Mouse (Mus musculus) limb, embryonic 12.5 days (tissue): ENCODE measurements at regions not wholly inside any gene's neighbourhood (a gene's known extent, or its start where the extent isn't known, plus 50 kb on each side); places are given as distances from the start of the nearest gene placed in this dataset.

Experiments used
- ATAC-seq: fragments of 200-750 bp; cut with Nextera tagmentation; 2 replicates; pipeline ENCODE4 v1.8.0; 2017; ENCODE audit warnings: low read depth, moderate TSS enrichment; ENCODE audit not compliant: insufficient number of reproducible peaks, insufficient read depth, low FRiP score, low TSS enrichment
- H3K27ac ChIP-seq: fragments of 300-500 bp; sonication (generic); 2 replicates; pipeline ENCODE4 v1.5.1; 2016; ENCODE audit warnings: mild to moderate bottlenecking, moderate library complexity
- H3K27me3 ChIP-seq: fragments of 300-500 bp; sonication (generic); 2 replicates; pipeline ENCODE4 v1.6.1; 2016; ENCODE audit warnings: mild to moderate bottlenecking, moderate library complexity
- H3K36me3 ChIP-seq: fragments of 300-500 bp; sonication (generic); 2 replicates; pipeline ENCODE4 v1.6.1; 2016; ENCODE audit warnings: mild to moderate bottlenecking, moderate library complexity
- H3K4me1 ChIP-seq: fragments of 300-500 bp; sonication (generic); replicated peaks from 2 replicates; pipeline ENCODE4 v1.6.1; 2016
- H3K4me2 ChIP-seq: fragments of 300-500 bp; sonication (generic); 2 replicates; pipeline ENCODE4 v1.6.1; 2016; ENCODE audit warnings: mild to moderate bottlenecking, moderate library complexity
- H3K4me3 ChIP-seq: fragments of 300-500 bp; sonication (generic); replicated peaks from 2 replicates; pipeline ENCODE4 v1.5.1; 2016; ENCODE audit warnings: mild to moderate bottlenecking
- H3K9ac ChIP-seq: fragments of 300-500 bp; sonication (generic); replicated peaks from 2 replicates; pipeline ENCODE4 v1.6.1; 2016; ENCODE audit warnings: mild to moderate bottlenecking, moderate library complexity
- H3K9me3 ChIP-seq: fragments of 300-500 bp; sonication (generic); 2 replicates; pipeline ENCODE4 v1.6.1; 2016; ENCODE audit warnings: mild to moderate bottlenecking, moderate library complexity
- WGBS: fragments of 180-500 bp; shearing (Covaris S2); methylation state at CpG from one replicate; pipeline ENCODE4 v1.1.7; 2016; 5-methylcytosine and 5-hydroxymethylcytosine counted together

DNA sequence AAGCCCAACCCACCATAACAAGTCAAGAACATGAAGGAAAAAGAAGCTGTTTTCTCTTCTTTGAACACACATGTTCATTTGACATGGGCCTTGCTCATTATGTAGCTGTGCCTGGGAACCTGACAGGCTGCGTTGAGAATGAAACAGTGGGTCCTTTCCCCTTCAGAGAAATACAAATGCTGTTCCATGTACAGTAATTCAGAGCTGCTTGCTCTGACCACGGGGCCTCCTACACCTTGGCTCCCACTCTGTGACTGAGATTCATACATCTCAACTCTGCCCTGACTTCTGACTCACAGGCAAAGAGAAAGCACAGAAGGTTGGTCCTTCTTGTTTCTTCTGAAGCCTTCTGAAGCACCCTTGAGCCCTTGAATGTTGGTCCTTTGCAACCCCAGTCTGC is 1345.4 kb upstream of the A1bg start:
- Histone ChIP-seq H3K36me3 (no peaks in the 10 kb centered on the region), H3K4me2 (no peak overlapping the region), H3K27me3 (no peaks in the 10 kb centered on the region), H3K9me3 (no peaks in the 10 kb centered on the region), H3K4me1 (no peaks in the 10 kb centered on the region), H3K4me3 (no peak overlapping the region), H3K9ac (no peak overlapping the region), H3K27ac (no peak overlapping the region)
- 81% methylated on average over 2 of the region's 2 CpGs for WGBS
- no peak for ATAC-seq

DNA sequence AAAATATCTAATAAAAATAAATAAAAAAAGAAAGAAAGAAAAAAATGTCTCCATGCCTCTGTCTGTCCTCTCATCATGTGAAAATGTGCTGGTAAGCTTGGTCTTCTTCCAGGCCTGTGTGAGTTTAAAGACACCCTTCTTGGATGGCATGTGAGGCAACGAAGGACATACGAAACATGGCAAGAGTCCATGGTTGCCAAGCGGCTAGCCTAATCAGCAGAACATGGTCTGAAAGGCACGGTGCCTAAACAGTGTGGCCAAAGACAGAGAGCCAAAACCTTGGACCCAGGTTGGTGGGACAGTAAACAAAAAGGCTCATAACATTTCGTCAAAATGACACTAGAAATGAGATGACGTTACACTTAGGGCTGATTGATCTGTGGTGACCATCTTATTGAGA is 1344.7 kb upstream of the A1bg start:
- Histone ChIP-seq H3K9ac (no peak overlapping the region), H3K27ac (no peak overlapping the region), H3K36me3 (no peaks in the 10 kb centered on the region), H3K27me3 (no peaks in the 10 kb centered on the region), H3K4me2 (no peak overlapping the region), H3K4me1 (no peaks in the 10 kb centered on the region), H3K9me3 (no peaks in the 10 kb centered on the region), H3K4me3 (no peak overlapping the region)
- WGBS, result 92% methylated on average over 6 of the region's 6 CpGs
- ATAC-seq, result no peak

DNA sequence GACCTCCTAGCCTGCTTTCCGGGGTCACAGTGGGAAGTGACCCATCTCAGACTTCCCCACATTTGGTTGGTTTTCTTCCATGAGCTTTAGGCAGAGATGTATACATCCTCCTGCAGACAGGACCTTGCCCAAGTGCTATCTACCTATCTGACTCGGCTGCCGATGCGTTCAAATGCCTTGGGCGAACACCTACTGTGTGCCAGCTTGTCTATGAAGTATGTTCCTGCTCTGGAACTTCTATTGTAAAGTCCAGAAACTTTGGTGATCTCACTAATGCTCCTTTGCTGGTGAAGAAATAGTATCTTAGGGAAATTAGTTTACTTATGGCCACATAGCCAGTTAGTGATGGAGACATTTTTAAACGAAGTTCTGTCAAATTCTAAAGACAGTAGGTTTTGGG is 1343.2 kb upstream of the A1bg start:
- H3K4me1 ChIP-seq, result no peaks in the 10 kb centered on the region
- H3K9me3 ChIP-seq, result no peaks in the 10 kb centered on the region
- no peaks in the 10 kb centered on the region for H3K36me3 ChIP-seq
- 88% methylated on average over 6 of the region's 6 CpGs for WGBS
- no peak overlapping the region for H3K4me3 ChIP-seq
- H3K9ac ChIP-seq, result no peak overlapping the region
- ATAC-seq, result no peak
- no peak overlapping the region for H3K27ac ChIP-seq
- no peak overlapping the region for H3K4me2 ChIP-seq
- no peaks in the 10 kb centered on the region for H3K27me3 ChIP-seq

DNA sequence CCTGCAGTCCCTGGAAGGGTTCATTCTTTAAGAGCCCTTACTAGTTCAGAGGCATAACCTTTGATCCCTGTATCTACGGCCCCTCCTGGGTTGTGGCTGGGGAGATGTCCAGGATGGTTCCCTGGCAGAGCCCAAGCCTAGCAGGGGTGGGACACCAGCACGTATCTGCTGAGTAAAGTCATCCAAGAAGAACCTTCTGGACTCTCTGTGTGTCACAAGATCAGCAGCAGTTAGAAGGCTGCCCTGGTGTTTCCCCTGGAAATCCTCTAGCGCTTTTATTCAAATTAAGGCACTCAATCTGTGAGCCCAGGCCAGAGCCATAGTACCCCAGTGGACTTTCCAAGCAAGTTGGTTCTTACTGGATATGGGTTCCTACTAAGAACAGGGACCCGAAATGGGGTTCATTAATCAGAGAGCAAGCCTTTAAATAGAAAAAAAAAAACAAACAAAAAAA is 1342.7 kb upstream of the A1bg start:
- no peak overlapping the region for H3K4me2 ChIP-seq
- no peaks in the 10 kb centered on the region for H3K36me3 ChIP-seq
- WGBS, result 75% methylated on average over 4 of the region's 4 CpGs
- ATAC-seq, result no peak
- H3K4me3 ChIP-seq, result no peak overlapping the region
- no peaks in the 10 kb centered on the region for H3K27me3 ChIP-seq
- H3K27ac ChIP-seq, result no peak overlapping the region
- H3K9me3 ChIP-seq, result no peaks in the 10 kb centered on the region
- H3K4me1 ChIP-seq, result no peaks in the 10 kb centered on the region
- no peak overlapping the region for H3K9ac ChIP-seq

DNA sequence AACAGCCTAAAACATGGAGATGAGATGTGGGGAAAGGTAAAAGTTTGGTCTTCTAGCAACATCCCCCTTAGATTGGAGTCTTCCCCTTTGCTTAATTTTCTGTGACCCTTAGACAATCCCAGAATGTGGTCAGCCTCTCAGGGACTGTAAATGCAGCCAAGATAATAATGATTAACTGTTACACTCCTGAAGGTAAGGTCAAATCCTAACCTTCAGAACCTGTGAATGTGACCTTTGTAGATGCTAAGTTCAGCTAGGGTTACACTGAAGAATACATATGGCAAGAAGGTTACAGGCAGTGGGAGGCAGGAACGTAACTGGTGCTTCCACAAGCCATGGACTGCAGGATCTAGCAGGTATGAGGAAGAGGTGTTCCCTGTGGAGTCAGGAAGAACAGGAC is 1342.2 kb upstream of the A1bg start:
- H3K4me1 ChIP-seq, result no peaks in the 10 kb centered on the region
- no peak overlapping the region for H3K4me3 ChIP-seq
- H3K4me2 ChIP-seq, result no peak overlapping the region
- no peak overlapping the region for H3K9ac ChIP-seq
- no peaks in the 10 kb centered on the region for H3K36me3 ChIP-seq
- 74% methylated on average over 1 of the region's 1 CpGs for WGBS
- no peak for ATAC-seq
- no peak overlapping the region for H3K27ac ChIP-seq
- H3K27me3 ChIP-seq, result no peaks in the 10 kb centered on the region
- no peaks in the 10 kb centered on the region for H3K9me3 ChIP-seq

DNA sequence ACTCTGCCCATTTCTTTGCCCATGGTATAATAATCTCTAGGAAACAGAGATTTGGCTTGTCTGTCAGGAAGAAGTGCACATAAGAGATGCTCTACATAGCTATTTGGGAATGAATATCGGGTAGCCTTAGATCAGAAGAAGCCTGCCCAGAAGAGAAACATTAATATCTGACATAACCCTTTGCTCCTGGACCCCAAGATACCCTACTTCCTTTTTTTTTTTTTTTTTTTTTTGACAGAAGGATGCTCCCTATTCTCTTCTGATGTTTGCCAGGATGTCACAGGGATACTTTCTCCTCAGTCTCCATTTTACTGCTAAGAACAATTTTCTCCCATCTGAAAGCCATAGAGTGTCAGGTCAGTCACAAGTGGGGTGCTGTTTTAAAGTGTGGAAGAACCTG is 1341.4 kb upstream of the A1bg start:
- WGBS, result 86% methylated on average over 1 of the region's 1 CpGs

DNA sequence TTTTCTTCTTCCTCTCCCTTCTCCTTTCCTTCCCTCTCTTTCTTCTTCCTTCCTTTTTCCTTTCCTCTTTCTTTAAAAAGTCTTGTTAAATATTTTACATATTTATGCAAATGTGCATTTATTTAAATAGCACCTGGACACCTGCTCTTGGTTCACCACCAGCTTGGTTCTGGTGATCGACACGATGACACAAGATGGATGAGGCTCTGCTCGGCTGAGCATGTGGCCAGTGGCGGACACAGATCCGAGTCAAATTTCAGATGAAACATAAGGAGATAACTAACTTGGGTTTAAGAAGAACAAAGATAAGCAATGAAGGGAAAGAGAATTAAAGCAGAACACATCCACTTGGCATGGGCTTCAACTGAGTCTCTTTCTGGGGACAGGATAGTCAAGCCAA is 1339.7 kb upstream of the A1bg start:
- H3K9ac ChIP-seq, result no peak overlapping the region
- WGBS, result 85% methylated on average over 5 of the region's 5 CpGs
- peaks cover 12% of the 10 kb centered on the region for H3K4me1 ChIP-seq
- H3K27me3 ChIP-seq, result no peaks in the 10 kb centered on the region
- no peak for ATAC-seq
- H3K36me3 ChIP-seq, result no peaks in the 10 kb centered on the region
- H3K27ac ChIP-seq, result no peak overlapping the region
- H3K4me3 ChIP-seq, result no peak overlapping the region
- no peaks in the 10 kb centered on the region for H3K9me3 ChIP-seq
- H3K4me2 ChIP-seq, result no peak overlapping the region

More for the DNA sequence above, 1341.4 kb upstream of the A1bg start:
- ATAC-seq, result no peak
- no peaks in the 10 kb centered on the region for H3K9me3 ChIP-seq
- H3K27ac ChIP-seq, result no peak overlapping the region
- no peak overlapping the region for H3K4me2 ChIP-seq
- no peaks in the 10 kb centered on the region for H3K4me1 ChIP-seq
- H3K36me3 ChIP-seq, result no peaks in the 10 kb centered on the region
- no peak overlapping the region for H3K9ac ChIP-seq
- no peak overlapping the region for H3K4me3 ChIP-seq
- no peaks in the 10 kb centered on the region for H3K27me3 ChIP-seq

DNA sequence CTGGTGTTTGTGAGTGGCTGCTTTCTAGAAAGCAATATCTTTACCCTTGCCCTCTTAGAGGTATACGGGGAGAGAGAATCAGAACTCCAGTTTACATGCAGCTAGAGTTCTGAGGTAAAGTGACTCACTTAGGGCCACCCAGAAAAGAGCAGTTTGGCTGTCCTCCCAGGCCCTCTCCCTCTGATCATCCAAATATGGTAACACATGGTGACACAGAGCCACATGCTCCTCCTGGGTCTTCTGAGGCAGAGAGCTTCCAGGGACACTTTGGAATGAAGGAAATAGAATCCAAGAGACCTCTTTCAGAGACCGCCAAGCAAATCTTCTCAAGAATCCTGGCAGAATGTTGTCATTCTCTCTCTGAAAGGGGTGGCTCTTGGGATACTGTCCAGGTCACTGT is 1338.7 kb upstream of the A1bg start:
- no peaks in the 10 kb centered on the region for H3K27me3 ChIP-seq
- H3K36me3 ChIP-seq, result no peaks in the 10 kb centered on the region
- H3K4me2 ChIP-seq, result no peak overlapping the region
- no peak for ATAC-seq
- H3K4me3 ChIP-seq, result no peak overlapping the region
- H3K9me3 ChIP-seq, result no peaks in the 10 kb centered on the region
- no peak overlapping the region for H3K27ac ChIP-seq
- no peak overlapping the region for H3K9ac ChIP-seq
- 88% methylated on average over 2 of the region's 2 CpGs for WGBS
- H3K4me1 ChIP-seq, result peaks cover 12% of the 10 kb centered on the region

DNA sequence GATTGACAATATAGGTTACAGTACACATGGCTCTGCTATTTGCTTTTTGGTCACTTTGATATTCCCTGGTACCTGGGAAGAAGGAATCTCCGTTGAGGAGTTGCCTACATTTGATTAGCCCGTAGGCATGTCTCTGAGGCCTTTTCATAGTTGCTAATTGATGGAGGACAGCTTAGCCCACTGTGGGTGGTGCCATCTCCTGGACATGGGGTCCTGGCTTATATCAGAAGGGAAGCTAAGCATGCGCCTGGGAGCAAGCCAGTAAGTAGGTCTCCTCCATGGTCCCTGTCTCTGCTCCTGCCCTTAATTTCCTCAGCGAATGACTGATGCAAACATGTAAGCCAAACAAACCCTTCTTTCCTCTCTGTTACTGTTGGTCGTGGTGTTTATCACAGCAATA is 1335.8 kb upstream of the A1bg start:
- Histone ChIP-seq H3K4me3 (no peak overlapping the region), H3K27ac (no peak overlapping the region), H3K9ac (no peak overlapping the region), H3K9me3 (no peaks in the 10 kb centered on the region), H3K36me3 (no peaks in the 10 kb centered on the region), H3K4me2 (no peak overlapping the region), H3K27me3 (no peaks in the 10 kb centered on the region), H3K4me1 (peaks cover 12% of the 10 kb centered on the region)
- 81% methylated on average over 5 of the region's 5 CpGs for WGBS
- no peak for ATAC-seq

DNA sequence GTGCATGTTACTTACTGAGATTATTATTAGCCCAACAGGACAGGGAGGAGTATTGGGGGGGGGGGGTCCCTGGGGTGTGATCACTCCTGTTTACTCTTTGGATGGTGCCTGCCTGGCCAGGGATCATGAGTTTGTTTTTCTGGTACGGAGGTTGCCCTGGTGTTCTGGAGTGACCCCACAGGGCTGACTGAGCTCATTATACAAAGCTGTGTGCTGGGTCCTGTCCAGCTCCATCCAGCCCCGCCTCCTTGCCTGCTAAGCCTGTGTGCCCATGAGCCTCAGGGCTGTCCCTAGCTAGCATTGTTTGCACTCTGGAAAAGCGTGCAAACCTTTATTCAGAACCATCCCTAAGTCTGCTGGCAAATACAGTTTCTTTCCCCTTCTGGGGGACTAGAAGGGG is 1335.1 kb upstream of the A1bg start:
- Histone ChIP-seq H3K4me2 (no peak overlapping the region), H3K27ac (0 out of 2 replicates have a peak overlapping the region, but pooled peaks have one; percentile 29), H3K9me3 (no peaks in the 10 kb centered on the region), H3K27me3 (no peaks in the 10 kb centered on the region), H3K4me3 (no peak overlapping the region), H3K36me3 (no peaks in the 10 kb centered on the region), H3K4me1 (peaks cover 12% of the 10 kb centered on the region), H3K9ac (no peak overlapping the region)
- WGBS, result 25% methylated on average over 3 of the region's 3 CpGs
- ATAC-seq, result peak; percentile 78; the same call in 1 of the 2 replicates

DNA sequence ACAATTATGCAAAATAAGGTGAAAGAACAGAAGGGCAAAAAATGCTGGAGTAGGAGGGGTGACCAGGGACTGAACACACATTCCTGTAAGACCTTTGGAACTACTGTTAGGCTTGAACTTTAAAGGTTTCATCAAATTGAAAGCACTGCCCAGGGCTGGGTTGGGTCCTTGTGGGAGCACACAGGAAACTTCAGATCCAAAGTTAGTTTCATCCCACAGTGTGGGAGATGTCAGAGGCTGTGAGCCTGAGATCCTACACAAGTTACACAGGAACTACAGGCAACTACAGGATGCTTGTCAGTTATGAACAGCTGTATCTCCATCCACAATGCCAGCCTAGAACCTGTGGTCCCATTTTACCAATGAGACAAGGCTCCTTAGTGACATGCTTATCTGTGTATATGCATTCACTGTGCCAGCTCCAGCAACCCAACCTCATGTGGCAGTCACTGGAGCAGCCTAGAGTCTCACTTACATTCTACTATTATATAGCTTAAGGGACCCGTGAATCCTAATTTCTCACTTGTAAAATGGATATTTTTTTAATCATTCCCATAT is 1334.4 kb upstream of the A1bg start:
- no peak overlapping the region for H3K27ac ChIP-seq
- no peaks in the 10 kb centered on the region for H3K36me3 ChIP-seq

DNA sequence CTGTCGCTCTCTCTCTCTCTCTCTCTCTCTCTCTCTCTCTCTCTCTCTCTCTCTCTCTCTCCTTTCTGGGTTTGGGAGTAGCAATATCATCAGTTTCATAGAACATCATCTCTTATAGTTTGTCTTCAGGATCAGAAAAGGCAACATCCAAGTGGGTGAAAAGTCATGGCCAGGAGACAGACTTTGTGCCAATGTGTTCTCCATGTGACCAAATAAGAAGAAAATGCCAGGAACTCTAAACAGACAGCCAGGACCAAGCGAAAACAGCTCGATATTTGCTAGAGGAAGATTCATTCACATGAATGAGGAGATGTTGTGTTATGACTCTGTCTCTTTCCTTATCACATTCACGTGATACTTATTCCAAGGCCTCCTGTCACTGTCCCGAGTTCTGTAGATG is 1332.8 kb upstream of the A1bg start:
- Histone ChIP-seq H3K4me1 (peaks cover 12% of the 10 kb centered on the region), H3K9ac (no peak overlapping the region), H3K4me2 (no peak overlapping the region), H3K36me3 (no peaks in the 10 kb centered on the region), H3K27ac (no peak overlapping the region), H3K27me3 (no peaks in the 10 kb centered on the region), H3K4me3 (no peak overlapping the region), H3K9me3 (no peaks in the 10 kb centered on the region)
- no peak for ATAC-seq
- WGBS, result 93% methylated on average over 5 of the region's 5 CpGs

More for the DNA sequence above, 1334.4 kb upstream of the A1bg start:
- no peak overlapping the region for H3K9ac ChIP-seq
- no peak for ATAC-seq
- 69% methylated on average over 1 of the region's 1 CpGs for WGBS
- no peak overlapping the region for H3K4me3 ChIP-seq
- no peak overlapping the region for H3K4me2 ChIP-seq
- H3K9me3 ChIP-seq, result no peaks in the 10 kb centered on the region
- H3K4me1 ChIP-seq, result peaks cover 12% of the 10 kb centered on the region
- no peaks in the 10 kb centered on the region for H3K27me3 ChIP-seq
